Mouse (Mus musculus) intestine, postnatal 0 days (tissue): ENCODE measurements around the gene Hic2. TPM values are rescaled to one million over a fixed set of nuclear protein-coding genes. Genes with fewer than 3 reads are reported as not detected.

Experiments
- ATAC-seq: fragments of 200-750 bp; cut with Nextera tagmentation; 2 replicates; pipeline ENCODE4 v1.8.0; 2017; ENCODE audit warnings: mild to moderate bottlenecking, moderate TSS enrichment, moderate library complexity
- H3K27ac ChIP-seq: fragments of 300-500 bp; sonication (generic); 2 replicates; pipeline ENCODE4 v1.5.1; 2014; ENCODE audit warnings: mild to moderate bottlenecking, low read depth, low read length, moderate library complexity
- H3K27me3 ChIP-seq: fragments of 300-500 bp; sonication (generic); replicated peaks from 2 replicates; pipeline ENCODE4 v1.6.1; 2014; ENCODE audit warnings: low read length, mixed read lengths; ENCODE audit not compliant: control insufficient read depth, insufficient read depth
- H3K36me3 ChIP-seq: fragments of 300-500 bp; sonication (generic); 2 replicates; pipeline ENCODE4 v1.6.1; 2014; ENCODE audit warnings: mild to moderate bottlenecking, moderate library complexity; ENCODE audit not compliant: control insufficient read depth, insufficient read depth
- H3K4me1 ChIP-seq: fragments of 300-500 bp; sonication (generic); replicated peaks from 2 replicates; pipeline ENCODE4 v1.6.1; 2014; ENCODE audit warnings: antibody characterized with exemption, low read length, mixed read lengths; ENCODE audit not compliant: control insufficient read depth, insufficient read depth
- H3K4me2 ChIP-seq: fragments of 300-500 bp; sonication (generic); replicated peaks from 2 replicates; pipeline ENCODE4 v1.6.1; 2014; ENCODE audit warnings: low read depth, mild to moderate bottlenecking, moderate library complexity
- H3K4me3 ChIP-seq: fragments of 300-500 bp; sonication (generic); 2 replicates; pipeline ENCODE4 v1.5.1; 2014; ENCODE audit warnings: low read depth, low read length
- H3K9ac ChIP-seq: fragments of 300-500 bp; sonication (generic); 2 replicates; pipeline ENCODE4 v1.6.1; 2014; ENCODE audit warnings: mild to moderate bottlenecking, low read depth, low read length
- H3K9me3 ChIP-seq: fragments of 300-500 bp; sonication (generic); 2 replicates; pipeline ENCODE4 v1.6.1; 2016; ENCODE audit warnings: mixed run types; ENCODE audit not compliant: control insufficient read depth
- CTCF ChIP-seq: sonication (generic); IDR thresholded peaks from 2 replicates; pipeline ENCODE4 v1.5.1; 2016; ENCODE audit warnings: low read depth, mild to moderate bottlenecking, control low read depth, antibody characterized with exemption, moderate library complexity
- WGBS: fragments of 180-500 bp; shearing (Covaris S2); extraction: QIAGEN DNeasy Blood & Tissue Kit; methylation state at CpG from one replicate; pipeline ENCODE4 v1.1.7; 2014; 5-methylcytosine and 5-hydroxymethylcytosine counted together
- polyA plus RNA-seq: library from polyadenylated mRNA; unstranded; fragments of >200 nt; fragmentation: Nextera tagmentation; extraction: Ambion mirVana; gene quantifications from 2 replicates; pipeline ENCODE4 v1.2.1, GENCODE M21; 2015

Hic2 gene
- polyA plus RNA-seq, 1 experiment from 2014 or later = 1.4 TPM

- Histone ChIP-seq H3K4me3 (no peak overlapping the region), H3K36me3 (no peaks in the 10 kb centered on the region)
Observed at GRCm38 (mm10) chr16:17244996-17245395, 11.6 kb downstream of the Hic2 start.

GRCm38 (mm10) chr16:17247727-17248126 lies 14.4 kb downstream of the Hic2 start:
- H3K27ac ChIP-seq = no peak overlapping the region
- H3K4me1 ChIP-seq = peaks cover 21% of the 10 kb centered on the region
- no peaks in the 10 kb centered on the region for H3K27me3 ChIP-seq
- no peak overlapping the region for H3K4me2 ChIP-seq
- H3K9me3 ChIP-seq = no peaks in the 10 kb centered on the region
- no peak for ATAC-seq
- H3K9ac ChIP-seq = no peak overlapping the region
- 59% methylated on average over 4 of the region's 4 CpGs for WGBS
- H3K4me3 ChIP-seq = no peak overlapping the region
- no peak for TF ChIP-seq CTCF
- no peaks in the 10 kb centered on the region for H3K36me3 ChIP-seq

More at GRCm38 (mm10) chr16:17244996-17245395, 11.6 kb downstream of the Hic2 start:
- H3K4me2 ChIP-seq = no peak overlapping the region
- TF ChIP-seq CTCF = no peak
- no peak for ATAC-seq
- H3K9ac ChIP-seq = no peak overlapping the region
- H3K27me3 ChIP-seq = no peaks in the 10 kb centered on the region
- WGBS = 38% methylated on average over 1 of the region's 1 CpGs
- H3K4me1 ChIP-seq = peaks cover 21% of the 10 kb centered on the region
- no peaks in the 10 kb centered on the region for H3K9me3 ChIP-seq
- H3K27ac ChIP-seq = no peak overlapping the region

DNA sequence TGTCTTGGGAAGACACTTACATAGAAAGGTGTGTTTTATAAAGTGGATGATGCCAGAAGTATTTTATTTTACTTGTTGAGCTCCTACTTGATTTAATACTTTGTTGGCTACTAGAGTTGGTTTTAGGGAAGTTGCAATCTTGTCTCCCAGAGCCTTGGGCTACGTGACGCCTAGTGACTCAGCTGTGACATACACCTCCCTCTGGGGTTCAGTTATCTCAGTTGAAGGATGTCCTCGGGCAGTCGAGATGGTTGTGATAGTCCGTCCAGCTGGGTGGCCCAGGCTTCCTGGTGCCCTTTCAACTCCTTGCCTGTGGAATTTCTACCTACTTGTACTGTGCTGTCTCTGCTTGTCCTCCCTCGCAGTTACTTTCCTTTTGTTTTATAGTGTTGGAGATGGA lies 15.8 kb downstream of the Hic2 start:
- H3K4me3 ChIP-seq = no peak overlapping the region
- peak overlapping the region; percentile 15; the same call in 1 of the 2 replicates for H3K27ac ChIP-seq
- ATAC-seq = no peak
- H3K4me2 ChIP-seq = peak overlapping the region; percentile 24; the same call in 1 of the 2 replicates
- no peak overlapping the region for H3K9ac ChIP-seq
- H3K36me3 ChIP-seq = no peaks in the 10 kb centered on the region
- no peaks in the 10 kb centered on the region for H3K27me3 ChIP-seq
- 26% methylated on average over 6 of the region's 6 CpGs for WGBS
- H3K4me1 ChIP-seq = peaks cover 16% of the 10 kb centered on the region; the same call in 1 of the 2 replicates
- no peaks in the 10 kb centered on the region for H3K9me3 ChIP-seq
- TF ChIP-seq CTCF = no peak

GRCm38 (mm10) chr16:17251539-17251938 lies 18.2 kb downstream of the Hic2 start:
- ATAC-seq = no peak
- WGBS = 46% methylated on average over 3 of the region's 3 CpGs
- Histone ChIP-seq H3K9me3 (no peaks in the 10 kb centered on the region), H3K4me2 (no peak overlapping the region), H3K36me3 (no peaks in the 10 kb centered on the region), H3K27me3 (no peaks in the 10 kb centered on the region), H3K4me3 (no peak overlapping the region), H3K9ac (no peak overlapping the region), H3K4me1 (peaks cover 16% of the 10 kb centered on the region; the same call in 1 of the 2 replicates), H3K27ac (no peak overlapping the region)
- no peak for TF ChIP-seq CTCF

- Histone ChIP-seq H3K27ac (no peak overlapping the region), H3K4me1 (peaks cover 15% of the 10 kb centered on the region; the same call in 1 of the 2 replicates), H3K36me3 (peaks cover 5% of the 10 kb centered on the region; the same call in 1 of the 2 replicates), H3K27me3 (no peaks in the 10 kb centered on the region), H3K9me3 (no peaks in the 10 kb centered on the region), H3K4me2 (no peak overlapping the region), H3K9ac (no peak overlapping the region), H3K4me3 (no peak overlapping the region)
- no peak for ATAC-seq
- no peak for TF ChIP-seq CTCF
- 64% methylated on average over 3 of the region's 3 CpGs for WGBS
Observed at GRCm38 (mm10) chr16:17252086-17252726, 18.8 kb downstream of the Hic2 start.

DNA sequence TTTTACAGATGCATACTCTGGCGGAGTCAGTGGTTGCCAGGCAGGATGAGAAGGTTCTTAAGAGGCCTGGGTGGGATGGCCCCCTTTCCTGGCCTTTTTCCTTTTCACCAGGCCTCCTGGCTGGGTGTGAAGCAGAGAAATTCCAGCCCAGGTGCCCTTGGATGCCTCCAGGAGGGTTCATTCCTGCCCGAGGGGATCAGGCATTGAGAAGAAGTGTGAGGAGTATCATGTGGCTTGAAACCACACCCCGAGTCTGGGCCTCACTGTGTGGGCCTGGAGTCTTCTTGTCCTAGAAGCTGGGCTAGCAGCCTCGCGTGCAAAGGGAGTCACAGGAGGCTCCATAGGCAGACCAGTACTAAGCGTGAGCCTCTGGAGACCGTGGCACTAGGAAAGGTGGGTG lies 19.5 kb downstream of the Hic2 start:
- ATAC-seq = no peak
- H3K36me3 ChIP-seq = peaks cover 11% of the 10 kb centered on the region
- no peak overlapping the region for H3K4me2 ChIP-seq
- no peak for TF ChIP-seq CTCF
- H3K9ac ChIP-seq = no peak overlapping the region
- no peaks in the 10 kb centered on the region for H3K9me3 ChIP-seq
- H3K4me1 ChIP-seq = peaks cover 13% of the 10 kb centered on the region; the same call in 1 of the 2 replicates
- WGBS = 57% methylated on average over 7 of the region's 7 CpGs
- no peak overlapping the region for H3K27ac ChIP-seq
- H3K27me3 ChIP-seq = no peaks in the 10 kb centered on the region
- H3K4me3 ChIP-seq = no peak overlapping the region
